Mouse (Mus musculus) kidney, postnatal 0 days (tissue): Measurements from ENCODE around the gene Lmx1a. TPM values are rescaled to one million over a fixed set of nuclear protein-coding genes. Genes with fewer than 3 reads are reported as not detected.

Experiments used
- ATAC-seq: fragments of 200-750 bp; cut with Nextera tagmentation; replicated peaks from 2 replicates; pipeline ENCODE4 v1.8.0; 2017; ENCODE audit warnings: low read depth, moderate number of reproducible peaks, moderate TSS enrichment, moderate library complexity; ENCODE audit not compliant: low FRiP score
- DNase-seq: peaks from one replicate; pipeline ENCODE4 v3.0.0-alpha.2; 2016; ENCODE audit warnings: low spot score
- H3K27ac ChIP-seq: fragments of 300-500 bp; sonication (generic); 2 replicates; pipeline ENCODE4 v1.5.1; 2014; ENCODE audit warnings: mild to moderate bottlenecking
- H3K27me3 ChIP-seq: fragments of 300-500 bp; sonication (generic); 2 replicates; pipeline ENCODE4 v1.6.1; 2014; ENCODE audit warnings: low read length, mixed read lengths; ENCODE audit not compliant: insufficient read depth
- H3K36me3 ChIP-seq: fragments of 300-500 bp; sonication (generic); 2 replicates; pipeline ENCODE4 v1.6.1; 2014; ENCODE audit warnings: low read length, mixed read lengths; ENCODE audit not compliant: insufficient read depth
- H3K4me1 ChIP-seq: fragments of 300-500 bp; sonication (generic); replicated peaks from 2 replicates; pipeline ENCODE4 v1.6.1; 2014; ENCODE audit warnings: antibody characterized with exemption, low read length, mixed read lengths; ENCODE audit not compliant: insufficient read depth
- H3K4me2 ChIP-seq: fragments of 300-500 bp; sonication (generic); 2 replicates; pipeline ENCODE4 v1.6.1; 2014; ENCODE audit warnings: mild to moderate bottlenecking, low read length, moderate library complexity, mixed read lengths
- H3K4me3 ChIP-seq: fragments of 300-500 bp; sonication (generic); replicated peaks from 2 replicates; pipeline ENCODE4 v1.5.1; 2014; ENCODE audit warnings: low read depth, low read length
- H3K9ac ChIP-seq: fragments of 300-500 bp; sonication (generic); 2 replicates; pipeline ENCODE4 v1.6.1; 2014; ENCODE audit warnings: low read depth, low read length
- H3K9me3 ChIP-seq: fragments of 300-500 bp; sonication (generic); replicated peaks from 2 replicates; pipeline ENCODE4 v1.6.1; 2016; ENCODE audit warnings: low read length, inconsistent platforms, mixed read lengths
- CTCF ChIP-seq: IDR thresholded peaks from 2 replicates; pipeline ENCODE4 v1.5.1; 2016; ENCODE audit warnings: antibody characterized with exemption, low read depth, mild to moderate bottlenecking, moderate library complexity
- WGBS: fragments of 180-500 bp; shearing (Covaris S2); extraction: QIAGEN DNeasy Blood & Tissue Kit; methylation state at CpG from one replicate; pipeline ENCODE4 v1.1.7; 2014; 5-methylcytosine and 5-hydroxymethylcytosine counted together
- polyA plus RNA-seq: library from polyadenylated mRNA; unstranded; fragments of >200 nt; fragmentation: Nextera tagmentation; extraction: Ambion mirVana; gene quantifications from 2 replicates; pipeline ENCODE4 v1.2.1, GENCODE M21; 2015

The Lmx1a gene
- polyA plus RNA-seq, 1 experiment from 2014 or later: 0.04 TPM

DNA sequence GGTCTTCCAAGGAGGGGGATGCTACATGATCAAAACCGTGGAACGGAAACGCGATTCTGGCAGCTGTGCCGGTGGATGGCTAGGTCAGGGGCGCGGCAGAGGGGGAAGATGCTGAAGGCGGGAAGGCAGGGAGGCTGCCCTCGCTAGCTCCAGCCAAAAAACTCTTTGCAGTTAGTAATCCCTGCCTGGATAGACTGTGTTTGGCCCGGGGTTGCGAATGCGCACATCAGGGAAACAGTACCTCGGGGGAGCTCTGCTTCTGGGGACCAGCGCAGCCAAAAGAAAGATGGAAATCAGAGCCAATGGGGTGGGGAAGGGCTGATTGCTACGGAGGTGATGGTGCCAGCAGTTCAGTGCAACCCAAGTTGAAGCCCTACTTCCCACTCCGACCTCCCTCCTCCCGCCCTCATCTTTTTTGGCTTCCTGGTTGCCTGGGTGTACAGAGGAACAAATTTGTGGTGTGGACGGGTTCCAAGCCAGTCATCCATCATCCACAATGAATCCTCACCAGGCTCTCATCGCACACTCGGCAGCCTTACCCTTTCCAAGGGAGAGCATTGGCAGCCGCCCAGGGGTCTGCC is 28.4 kb upstream of the Lmx1a start:
- Histone ChIP-seq H3K4me1 (no peaks in the 10 kb centered on the region), H3K4me2 (peak overlapping the region; percentile 40), H3K4me3 (peak overlapping the region; percentile 13; the same call in 1 of the 2 replicates), H3K27me3 (peaks cover 19% of the 10 kb centered on the region), H3K27ac (no peak overlapping the region), H3K9ac (no peak overlapping the region), H3K9me3 (no peaks in the 10 kb centered on the region), H3K36me3 (no peaks in the 10 kb centered on the region)
- TF ChIP-seq CTCF: no peak
- ATAC-seq: no peak
- peak; percentile 33 for DNase-seq
- WGBS: 2% methylated on average over 21 of the region's 21 CpGs

DNA sequence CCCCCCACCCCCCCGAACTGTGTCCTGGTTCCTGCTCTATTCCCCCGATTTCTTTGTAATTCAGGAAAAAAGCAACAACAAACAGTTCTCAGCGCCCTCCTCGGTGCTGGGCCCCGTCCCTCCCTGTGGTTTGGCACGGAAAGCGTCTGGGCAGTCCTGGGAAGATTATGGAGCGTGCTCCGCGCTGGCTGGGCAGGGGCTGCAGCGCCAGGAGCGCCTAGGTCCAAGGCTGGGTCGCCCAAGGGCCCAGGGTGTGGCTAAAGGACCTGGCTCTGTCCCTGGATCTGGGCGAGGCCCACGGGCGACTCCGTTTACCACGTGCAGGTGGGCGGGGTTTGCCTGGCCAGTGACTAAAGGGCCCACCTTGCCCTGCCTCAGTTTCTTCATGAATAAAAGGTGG is 27.9 kb upstream of the Lmx1a start:
- ATAC-seq: 0 out of 2 replicates have a peak, but pooled peaks have one; percentile 36
- H3K36me3 ChIP-seq: no peaks in the 10 kb centered on the region
- TF ChIP-seq CTCF: no peak
- H3K4me2 ChIP-seq: peak overlapping the region; percentile 40
- H3K4me3 ChIP-seq: peak overlapping the region; percentile 13; the same call in 1 of the 2 replicates
- no peaks in the 10 kb centered on the region for H3K4me1 ChIP-seq
- no peak overlapping the region for H3K27ac ChIP-seq
- no peak overlapping the region for H3K9ac ChIP-seq
- H3K9me3 ChIP-seq: no peaks in the 10 kb centered on the region
- no peak for DNase-seq
- peaks cover 19% of the 10 kb centered on the region for H3K27me3 ChIP-seq
- WGBS: 2% methylated on average over 19 of the region's 19 CpGs

DNA sequence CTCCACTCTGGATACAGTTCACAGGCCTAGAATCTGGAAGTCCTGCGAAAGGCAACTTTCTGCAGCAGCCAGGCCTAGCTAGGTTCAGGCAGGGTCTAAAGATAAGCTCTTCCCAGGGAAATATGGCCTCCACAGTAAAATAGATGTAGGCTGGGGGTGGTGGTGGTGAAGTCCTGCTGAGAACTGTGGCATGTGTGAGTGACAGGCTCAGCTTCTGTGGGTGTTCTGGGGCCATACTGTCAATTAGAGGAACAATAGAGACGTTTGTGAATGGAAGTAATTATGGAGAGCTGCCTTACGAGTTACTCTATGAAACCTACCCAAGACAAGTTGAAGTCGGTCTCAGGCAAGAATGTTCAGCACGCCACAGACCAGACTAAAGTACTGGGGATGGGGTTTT is 25.9 kb upstream of the Lmx1a start:
- H3K27me3 ChIP-seq: peaks cover 19% of the 10 kb centered on the region
- 75% methylated on average over 5 of the region's 5 CpGs for WGBS
- H3K4me1 ChIP-seq: no peaks in the 10 kb centered on the region
- TF ChIP-seq CTCF: no peak
- H3K36me3 ChIP-seq: no peaks in the 10 kb centered on the region
- no peaks in the 10 kb centered on the region for H3K9me3 ChIP-seq
- no peak overlapping the region for H3K27ac ChIP-seq
- DNase-seq: no peak
- no peak for ATAC-seq
- H3K9ac ChIP-seq: no peak overlapping the region
- H3K4me3 ChIP-seq: no peak overlapping the region
- H3K4me2 ChIP-seq: no peak overlapping the region

DNA sequence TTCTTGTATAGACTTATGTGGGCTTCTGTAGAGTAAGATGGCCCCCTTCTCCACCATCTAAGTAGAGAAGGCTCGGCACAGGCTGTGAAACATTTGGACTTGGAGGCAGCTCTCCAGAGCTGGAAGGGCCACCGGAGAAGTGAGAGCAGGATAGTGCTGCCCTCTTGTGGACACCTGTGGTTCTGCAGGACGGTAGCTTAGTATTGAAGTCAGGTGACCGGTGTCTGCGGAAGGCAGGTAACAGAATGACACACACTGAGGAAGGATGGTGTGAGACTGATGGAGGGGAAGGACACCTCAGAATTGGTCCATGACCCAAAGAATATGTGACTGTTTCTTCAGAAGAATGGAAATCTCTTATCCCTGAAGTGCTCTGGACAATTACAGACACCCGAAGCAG is 19.2 kb upstream of the Lmx1a start:
- peak; percentile 60 for DNase-seq
- no peak for ATAC-seq
- peaks cover 19% of the 10 kb centered on the region for H3K27me3 ChIP-seq
- peak; percentile 89 for TF ChIP-seq CTCF
- H3K4me3 ChIP-seq: no peak overlapping the region
- no peak overlapping the region for H3K9ac ChIP-seq
- no peaks in the 10 kb centered on the region for H3K4me1 ChIP-seq
- H3K9me3 ChIP-seq: no peaks in the 10 kb centered on the region
- no peak overlapping the region for H3K27ac ChIP-seq
- no peaks in the 10 kb centered on the region for H3K36me3 ChIP-seq
- no peak overlapping the region for H3K4me2 ChIP-seq
- 31% methylated on average over 6 of the region's 6 CpGs for WGBS

DNA sequence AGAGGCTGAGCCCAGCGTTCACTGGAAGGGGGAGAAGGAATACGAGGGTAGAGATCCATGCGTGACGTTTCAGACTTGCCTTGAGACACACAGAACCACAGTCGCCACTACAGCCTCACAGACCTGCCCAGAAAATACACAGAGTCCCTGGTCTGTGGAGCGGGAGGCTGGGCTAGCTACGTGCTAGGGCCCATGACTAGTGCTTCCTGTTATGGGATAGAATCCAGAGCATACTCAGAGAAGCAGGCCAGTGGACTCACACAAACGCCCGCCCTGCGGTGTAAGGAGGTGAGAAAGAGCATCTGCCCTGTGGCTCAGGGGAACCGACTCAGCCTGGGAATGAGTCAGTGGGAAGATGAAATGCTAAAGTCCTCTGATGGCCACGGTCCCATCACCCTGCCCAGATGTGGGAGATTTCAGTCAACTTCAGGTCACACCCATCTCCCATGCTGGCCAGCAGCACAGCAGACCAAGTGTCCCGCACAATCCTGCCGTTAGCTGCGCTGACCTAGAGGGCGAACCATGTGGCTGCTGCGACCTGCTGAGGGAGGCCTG is 16.5 kb upstream of the Lmx1a start:
- Histone ChIP-seq H3K4me1 (no peaks in the 10 kb centered on the region), H3K4me2 (no peak overlapping the region), H3K9ac (no peak overlapping the region), H3K27ac (no peak overlapping the region), H3K4me3 (no peak overlapping the region), H3K36me3 (no peaks in the 10 kb centered on the region), H3K27me3 (peaks cover 19% of the 10 kb centered on the region), H3K9me3 (no peaks in the 10 kb centered on the region)
- DNase-seq (no peak), ATAC-seq (no peak)
- no peak for TF ChIP-seq CTCF
- 17% methylated on average over 17 of the region's 17 CpGs for WGBS

DNA sequence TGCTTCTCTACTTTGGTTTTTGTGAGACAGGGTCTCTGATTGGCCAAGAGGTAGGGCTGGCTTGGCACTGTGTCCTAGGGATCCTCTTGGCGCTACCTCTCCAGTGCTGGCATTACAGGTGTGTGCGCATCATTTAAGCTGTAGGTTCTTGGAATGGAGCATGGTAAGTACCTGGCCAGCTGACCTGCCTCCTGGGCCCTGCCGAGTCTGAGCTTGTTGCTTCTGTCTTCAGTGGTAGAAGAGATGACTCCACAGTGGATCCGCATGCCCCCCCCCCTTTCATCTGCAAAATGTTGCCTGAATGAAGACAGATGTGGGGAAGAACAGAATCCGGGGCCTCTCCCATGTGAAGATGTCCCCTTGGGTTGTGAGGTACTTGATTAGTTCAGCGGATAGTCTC is 10.0 kb upstream of the Lmx1a start:
- H3K9me3 ChIP-seq: no peaks in the 10 kb centered on the region; the same call in 1 of the 2 replicates
- ATAC-seq (no peak), DNase-seq (no peak)
- no peaks in the 10 kb centered on the region for H3K36me3 ChIP-seq
- no peak overlapping the region for H3K4me2 ChIP-seq
- no peak overlapping the region for H3K27ac ChIP-seq
- 93% methylated on average over 6 of the region's 6 CpGs for WGBS
- TF ChIP-seq CTCF: no peak
- no peak overlapping the region for H3K9ac ChIP-seq
- H3K4me3 ChIP-seq: no peak overlapping the region
- peaks cover 2% of the 10 kb centered on the region; the same call in 1 of the 2 replicates for H3K27me3 ChIP-seq
- H3K4me1 ChIP-seq: no peaks in the 10 kb centered on the region
